Mouse (Mus musculus) NIH3T3 (cell line): ENCODE data around the gene Wdr1.
"Not testable (repeated sequence)": the region's sequence is repeated elsewhere in the genome, so short reads cannot be mapped to it uniquely, and the experiment has no call there.

ENCODE experiments used
- DNase-seq: peaks from one replicate; pipeline ENCODE4 v3.0.0-alpha.2; 2012; ENCODE audit warnings: low read depth

The Wdr1 gene

DNA sequence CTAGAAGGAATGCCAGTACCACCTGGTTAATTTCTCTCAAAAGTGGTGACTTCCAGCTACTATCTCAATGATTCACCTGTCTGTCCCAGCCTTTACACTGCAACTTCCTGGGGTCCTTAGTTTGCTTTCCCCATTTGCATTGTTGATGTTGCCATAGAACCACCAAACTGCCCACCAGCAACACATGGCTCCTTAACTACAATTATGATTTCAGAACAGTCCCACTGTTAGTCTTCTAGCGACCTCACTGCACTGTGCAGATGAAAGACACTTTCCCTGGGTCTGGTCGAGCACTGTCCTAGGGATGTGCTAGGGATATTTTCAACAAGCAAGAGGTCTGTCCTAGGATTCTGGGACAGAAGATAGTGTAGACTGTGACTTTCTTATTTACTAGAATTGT is at the start of gene Wdr1:
Gene Wdr1, minus strand, starts transcription at position 101 of the 400 bp plus-strand sequence.
- DNase-seq: no peak

- DNase-seq: peak; percentile 85
Measured at GRCm38 (mm10) chr5:38611118-38611517, 48.1 kb upstream of the Wdr1 start.

DNA sequence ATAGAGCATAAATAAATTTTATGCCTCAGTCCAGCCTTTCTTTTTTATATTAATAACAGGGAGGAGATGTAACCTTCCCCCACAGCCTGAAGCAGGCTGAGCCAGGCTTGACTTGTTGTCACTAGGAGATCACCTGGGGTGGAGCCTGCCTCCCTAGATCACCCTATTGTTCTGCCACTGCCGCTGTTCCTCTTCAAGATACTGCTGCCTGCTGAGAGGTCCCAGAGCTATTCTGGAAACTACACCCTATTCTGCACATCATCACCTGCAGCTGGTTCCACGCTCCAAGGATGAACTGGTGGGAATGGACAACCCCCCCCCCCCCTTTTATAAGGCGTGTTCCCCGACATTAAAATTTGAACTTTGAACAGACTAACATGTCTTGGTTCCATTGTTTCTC is 45.2 kb upstream of the Wdr1 start:
- not testable (repeated sequence) for DNase-seq

GRCm38 (mm10) chr5:38598647-38599304 is 35.8 kb upstream of the Wdr1 start:
- peak; percentile 47 for DNase-seq

- DNase-seq: peak; percentile 49
Measured at GRCm38 (mm10) chr5:38588924-38589323, 25.9 kb upstream of the Wdr1 start.

DNA sequence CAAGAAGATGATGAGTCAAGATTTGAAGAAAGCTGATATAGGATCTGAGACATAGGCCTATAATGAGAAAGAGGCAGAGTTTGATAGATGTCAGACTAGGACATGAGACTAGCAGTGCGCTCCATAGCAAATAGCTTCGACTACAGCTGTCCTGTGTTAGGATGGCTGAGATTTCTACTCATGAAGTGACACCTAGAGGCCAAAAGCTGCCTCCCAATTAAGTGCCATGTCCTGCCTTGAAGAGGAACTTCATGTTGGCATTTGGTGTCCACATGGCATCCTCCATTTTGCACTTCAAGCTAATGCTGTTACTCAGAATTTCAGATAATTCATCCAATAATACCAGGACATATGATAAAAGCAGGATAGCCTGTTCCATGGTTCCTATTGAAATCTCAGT is 22.4 kb upstream of the Wdr1 start:
- no peak for DNase-seq

GRCm38 (mm10) chr5:38583026-38583425 is 20.0 kb upstream of the Wdr1 start:
- DNase-seq: no peak

GRCm38 (mm10) chr5:38580703-38581102 is 17.7 kb upstream of the Wdr1 start:
- peak; percentile 77 for DNase-seq

GRCm38 (mm10) chr5:38570876-38571275 is 7.9 kb upstream of the Wdr1 start:
- DNase-seq: peak; percentile 43

DNA sequence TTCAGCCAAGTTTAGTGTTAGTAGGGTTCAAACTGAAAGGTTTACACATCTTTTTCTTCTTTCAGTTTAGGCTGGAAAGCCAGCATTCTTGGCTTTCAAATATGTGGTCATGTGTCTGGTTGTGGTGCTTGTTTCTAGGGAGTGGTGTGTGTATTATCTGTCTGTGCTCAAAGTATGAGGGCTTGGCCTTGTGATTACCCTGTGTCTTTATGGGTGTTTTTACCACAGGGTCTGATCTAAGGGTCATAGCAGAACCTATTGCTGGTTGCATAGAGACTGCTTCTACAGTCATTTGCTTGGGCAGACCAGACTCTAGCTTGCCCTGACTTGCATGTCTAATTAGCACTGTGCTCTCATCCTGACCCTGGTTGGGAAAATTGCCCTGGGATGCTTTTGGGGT is 5.6 kb upstream of the Wdr1 start:
- DNase-seq: no peak

DNA sequence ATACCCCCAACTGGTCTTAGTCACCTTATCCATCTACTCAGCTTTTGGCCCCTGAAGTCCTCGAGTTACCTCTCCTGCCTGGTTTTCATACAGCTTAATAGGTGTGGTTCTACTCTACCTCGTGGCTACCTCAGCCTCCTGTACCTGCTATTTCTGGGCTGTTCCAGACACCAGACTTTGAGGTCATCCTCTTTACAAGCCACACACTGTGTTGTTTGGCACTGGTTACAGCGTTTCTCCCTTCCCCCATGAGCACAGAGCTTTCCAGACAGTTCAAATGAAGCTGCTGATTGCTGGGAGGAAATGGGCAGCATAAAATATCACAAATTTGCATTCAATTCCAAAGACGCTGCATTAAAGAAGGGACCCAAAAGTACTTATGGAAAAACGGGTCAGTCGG is 1.8 kb upstream of the Wdr1 start:
- no peak for DNase-seq

GRCm38 (mm10) chr5:38561426-38562024 is 1.5 kb downstream of the Wdr1 start:
- peak; percentile 99 for DNase-seq

- peak; percentile 57 for DNase-seq
Measured at GRCm38 (mm10) chr5:38560586-38561425, 2.2 kb downstream of the Wdr1 start.

- no peak for DNase-seq
Measured at GRCm38 (mm10) chr5:38558831-38559230, 4.2 kb downstream of the Wdr1 start.

DNA sequence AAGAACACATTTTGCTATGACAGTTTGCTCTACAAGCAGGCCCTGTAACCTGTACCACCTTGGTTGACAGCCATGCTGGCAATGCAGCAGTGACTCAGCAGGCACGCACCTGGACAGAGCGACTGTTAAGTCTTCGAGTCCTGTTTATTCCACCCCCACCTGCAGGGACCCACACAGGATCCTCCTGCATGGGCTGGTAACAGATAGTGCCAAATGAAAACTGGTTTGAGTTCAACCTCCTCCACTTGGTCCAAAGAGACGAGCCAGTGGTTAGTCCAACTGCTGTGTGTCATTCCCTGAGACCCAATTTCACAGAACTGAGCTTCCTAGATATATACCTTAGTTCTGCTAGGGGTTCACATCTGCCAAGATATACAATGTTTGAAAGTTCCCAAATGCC is 5.2 kb downstream of the Wdr1 start:
- DNase-seq: no peak

DNA sequence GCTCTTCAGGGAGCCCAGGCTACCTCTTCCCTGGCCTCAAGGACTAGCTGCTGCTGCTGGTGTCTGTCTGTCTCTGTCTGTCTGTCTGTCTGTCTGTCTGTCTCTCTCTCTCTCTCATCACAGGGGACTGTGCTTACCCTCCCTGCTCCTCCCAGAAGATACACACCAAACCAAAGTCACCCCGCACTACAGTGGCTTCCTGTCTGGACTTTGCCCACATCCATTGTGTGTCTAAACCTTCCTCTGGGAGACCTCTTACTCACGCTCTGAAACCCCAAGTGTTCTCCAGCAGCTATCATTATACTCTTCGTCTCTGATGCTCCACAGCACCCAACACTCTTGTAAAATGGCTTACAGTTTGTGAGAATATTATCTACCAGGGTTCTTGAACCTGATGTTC is 6.6 kb downstream of the Wdr1 start:
- no peak for DNase-seq

DNA sequence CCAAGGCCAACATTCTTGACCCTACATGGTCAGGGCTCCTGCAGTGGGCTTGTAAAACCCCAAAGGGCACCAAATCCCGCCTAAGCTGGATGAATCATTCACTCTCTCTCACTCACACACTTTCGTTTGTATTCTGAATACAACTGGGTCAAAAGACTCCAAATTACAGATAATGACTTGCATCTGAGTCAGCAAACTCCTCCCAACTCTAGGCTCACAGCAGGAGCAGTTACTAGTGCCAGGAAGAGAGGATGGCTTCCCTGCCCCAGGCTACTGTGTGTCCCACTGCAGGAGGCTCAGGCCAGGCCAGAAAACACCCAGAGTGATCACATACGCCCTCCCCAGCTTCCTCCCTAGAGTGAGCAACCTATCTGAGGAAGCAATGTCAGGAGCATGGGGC is 9.1 kb downstream of the Wdr1 start:
- DNase-seq: peak; percentile 83

GRCm38 (mm10) chr5:38553491-38553890 is 9.5 kb downstream of the Wdr1 start:
- no peak for DNase-seq

GRCm38 (mm10) chr5:38552615-38553014 is 10.4 kb downstream of the Wdr1 start:
- DNase-seq: no peak

DNA sequence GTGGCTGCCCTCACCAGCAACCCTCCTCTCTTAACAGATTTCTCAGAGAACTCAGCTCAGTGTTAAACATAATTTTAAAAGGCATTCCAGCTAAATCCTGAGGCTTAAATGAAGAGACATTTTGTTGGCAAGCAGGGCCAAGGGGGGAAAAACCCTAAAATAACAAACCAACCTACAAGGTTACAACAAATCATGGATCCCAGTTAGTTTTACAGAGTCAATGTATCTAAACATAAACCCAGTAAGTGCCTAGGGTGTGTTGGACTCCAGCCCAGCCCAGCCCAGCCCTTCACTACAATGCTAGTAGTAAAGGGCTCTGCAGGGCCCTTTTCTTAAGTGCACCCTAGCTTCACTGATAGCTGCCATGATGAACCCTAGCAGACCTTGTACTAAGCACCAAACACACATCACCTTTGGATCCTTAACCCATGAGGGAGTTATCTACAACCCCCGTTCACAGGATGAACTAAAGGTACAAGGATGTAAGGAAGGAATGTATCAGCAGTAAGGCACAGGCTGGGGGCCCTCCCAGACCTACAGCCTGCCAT is 12.7 kb downstream of the Wdr1 start:
- peak; percentile 65 for DNase-seq

- peak; percentile 72 for DNase-seq
Measured at GRCm38 (mm10) chr5:38549461-38549909, 13.5 kb downstream of the Wdr1 start.

GRCm38 (mm10) chr5:38547375-38547774 is 15.6 kb downstream of the Wdr1 start:
- peak; percentile 30 for DNase-seq
